Mouse (Mus musculus): ENCODE data around the gene Spast. TPM values are rescaled to one million over a fixed set of nuclear protein-coding genes. Genes with fewer than 3 reads are reported as not detected.

Spast gene
- polyA plus RNA-seq, 1 experiment from 2014 or later, result 13.9 TPM

- DNase-seq (ENCODE audit: low spot score), result no peak
- Histone ChIP-seq H3K9ac (ENCODE audit: low read depth, low read length) (no peak overlapping the region), H3K4me2 (ENCODE audit: low read length) (no peak overlapping the region), H3K27ac (no peak overlapping the region), H3K27me3 (ENCODE audit: insufficient read depth, low read length) (no peaks in the 10 kb centered on the region), H3K9me3 (replicated peaks; ENCODE audit: low read length) (no peaks in the 10 kb centered on the region), H3K4me1 (replicated peaks; ENCODE audit: insufficient read depth, low read length) (no peaks in the 10 kb centered on the region), H3K36me3 (ENCODE audit: insufficient read depth, low read length) (0 out of 2 replicates have a peak, but pooled peaks cover 16% of the 10 kb centered on the region), H3K4me3 (replicated peaks; ENCODE audit: low read depth, low read length) (no peak overlapping the region)
- TF ChIP-seq CTCF (IDR thresholded peaks at IDR 0.05; ENCODE audit: low read depth), result peak; percentile 31; the same call in 1 of the 2 replicates
- no peak for ATAC-seq (replicated peaks; ENCODE audit: low FRiP score, low read depth)
- WGBS, result 85% methylated on average over 13 of the region's 13 CpGs
These were observed 92.7 kb downstream of the Spast start for GRCm38 (mm10) chr17:74431481-74431880.

- Histone ChIP-seq H3K9ac (ENCODE audit: low read depth, low read length) (no peak overlapping the region), H3K27ac (no peak overlapping the region), H3K9me3 (replicated peaks; ENCODE audit: low read length) (no peaks in the 10 kb centered on the region), H3K27me3 (ENCODE audit: insufficient read depth, low read length) (no peaks in the 10 kb centered on the region), H3K36me3 (ENCODE audit: insufficient read depth, low read length) (0 out of 2 replicates have a peak, but pooled peaks cover 9% of the 10 kb centered on the region), H3K4me3 (replicated peaks; ENCODE audit: low read depth, low read length) (no peak overlapping the region), H3K4me2 (ENCODE audit: low read length) (no peak overlapping the region), H3K4me1 (replicated peaks; ENCODE audit: insufficient read depth, low read length) (no peaks in the 10 kb centered on the region)
- ATAC-seq (replicated peaks; ENCODE audit: low FRiP score, low read depth) (no peak), DNase-seq (ENCODE audit: low spot score) (no peak)
- TF ChIP-seq CTCF (IDR thresholded peaks at IDR 0.05; ENCODE audit: low read depth), result no peak
- WGBS, result 84% methylated on average over 5 of the region's 5 CpGs
These were observed 93.8 kb downstream of the Spast start for GRCm38 (mm10) chr17:74432631-74433030.

GRCm38 (mm10) chr17:74437762-74438161, 99.0 kb downstream of the Spast start:
- H3K36me3 ChIP-seq (ENCODE audit: insufficient read depth, low read length), result no peaks in the 10 kb centered on the region
- DNase-seq (ENCODE audit: low spot score), result no peak
- ATAC-seq (replicated peaks; ENCODE audit: low FRiP score, low read depth), result no peak
- WGBS, result 68% methylated on average over 9 of the region's 9 CpGs
- no peaks in the 10 kb centered on the region for H3K9me3 ChIP-seq (replicated peaks; ENCODE audit: low read length)
- no peaks in the 10 kb centered on the region for H3K27me3 ChIP-seq (ENCODE audit: insufficient read depth, low read length)
- no peak overlapping the region for H3K4me2 ChIP-seq (ENCODE audit: low read length)
- TF ChIP-seq CTCF (IDR thresholded peaks at IDR 0.05; ENCODE audit: low read depth), result no peak
- H3K4me3 ChIP-seq (replicated peaks; ENCODE audit: low read depth, low read length), result no peak overlapping the region
- no peaks in the 10 kb centered on the region for H3K4me1 ChIP-seq (replicated peaks; ENCODE audit: insufficient read depth, low read length)
- H3K27ac ChIP-seq, result no peak overlapping the region
- H3K9ac ChIP-seq (ENCODE audit: low read depth, low read length), result no peak overlapping the region

DNA sequence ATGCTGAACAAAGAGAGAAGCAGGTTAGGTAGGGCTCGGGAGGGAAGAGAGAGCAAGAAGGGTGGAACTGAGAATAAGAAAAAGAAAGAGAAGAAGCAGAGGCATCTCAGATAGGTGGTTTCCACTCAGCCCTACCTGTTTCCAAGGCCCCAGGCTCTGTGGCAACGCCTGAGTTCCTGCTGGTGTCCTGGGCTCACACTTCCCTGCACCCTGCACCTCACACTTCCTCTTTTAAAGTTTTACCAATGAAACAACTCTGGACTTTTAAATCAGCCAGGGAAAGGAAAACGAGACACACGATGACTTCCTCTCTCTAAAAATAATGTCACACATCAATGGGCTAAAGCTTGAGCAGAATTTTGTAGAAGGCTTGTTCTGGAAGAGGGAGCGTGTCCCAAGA, 101.7 kb downstream of the Spast start:
- 47% methylated on average over 5 of the region's 5 CpGs for WGBS
- Histone ChIP-seq H3K4me3 (replicated peaks; ENCODE audit: low read depth, low read length) (no peak overlapping the region), H3K27me3 (ENCODE audit: insufficient read depth, low read length) (no peaks in the 10 kb centered on the region), H3K9me3 (replicated peaks; ENCODE audit: low read length) (no peaks in the 10 kb centered on the region), H3K36me3 (ENCODE audit: insufficient read depth, low read length) (no peaks in the 10 kb centered on the region), H3K4me2 (ENCODE audit: low read length) (no peak overlapping the region), H3K4me1 (replicated peaks; ENCODE audit: insufficient read depth, low read length) (no peaks in the 10 kb centered on the region), H3K27ac (no peak overlapping the region), H3K9ac (ENCODE audit: low read depth, low read length) (no peak overlapping the region)
- TF ChIP-seq CTCF (IDR thresholded peaks at IDR 0.05; ENCODE audit: low read depth), result no peak
- ATAC-seq (replicated peaks; ENCODE audit: low FRiP score, low read depth), result no peak
- no peak for DNase-seq (ENCODE audit: low spot score)

Other genes starting within 250 kb of the Spast start
- gene Memo1, start 43.5 kb upstream of the Spast start, polyA plus RNA-seq (2015; fragmentation: Nextera tagmentation; extraction: Ambion mirVana), result 69.3 and 71.4 TPM in 2 replicates
- gene Dpy30, start 15.0 kb upstream of the Spast start, polyA plus RNA-seq (2015; fragmentation: Nextera tagmentation; extraction: Ambion mirVana), result 268 TPM in 2 replicates
- gene Slc30a6, start 56.6 kb downstream of the Spast start, polyA plus RNA-seq (2015; fragmentation: Nextera tagmentation; extraction: Ambion mirVana), result 39.0 and 42.3 TPM in 2 replicates
- gene Nlrc4, start 120.2 kb downstream of the Spast start, polyA plus RNA-seq (2015; fragmentation: Nextera tagmentation; extraction: Ambion mirVana), result 0.33 and 0.45 TPM in 2 replicates
- 100 and 108 TPM in 2 replicates for gene Yipf4, start 150.5 kb downstream of the Spast start, polyA plus RNA-seq (2015; fragmentation: Nextera tagmentation; extraction: Ambion mirVana)
- gene Birc6, start 189.3 kb downstream of the Spast start, polyA plus RNA-seq (2015; fragmentation: Nextera tagmentation; extraction: Ambion mirVana), result 99.0 and 102 TPM in 2 replicates